Mouse (Mus musculus) cortical plate, adult 2 months (tissue): ENCODE data around the gene Gli3. TPM values are rescaled to one million over a fixed set of nuclear protein-coding genes. Genes with fewer than 3 reads are reported as not detected.

ENCODE experiments used
- H3K27ac ChIP-seq: fragments of 200-500 bp; 2 replicates; pipeline ENCODE4 v1.5.1; 2012; ENCODE audit warnings: low read length, control low read depth, inconsistent platforms; ENCODE audit not compliant: insufficient read depth
- H3K4me1 ChIP-seq: fragments of 200-500 bp; 2 replicates; pipeline ENCODE4 v1.6.1; 2011; ENCODE audit warnings: low read length; ENCODE audit not compliant: control insufficient read depth, insufficient read depth
- H3K4me3 ChIP-seq: fragments of 200-500 bp; 2 replicates; pipeline ENCODE4 v1.5.1; 2011; ENCODE audit warnings: mild to moderate bottlenecking, low read length, control low read depth; ENCODE audit not compliant: insufficient read depth
- CTCF ChIP-seq: fragments of 200-500 bp; IDR thresholded peaks from 2 replicates; pipeline ENCODE4 v1.5.1; 2011; ENCODE audit warnings: mild to moderate bottlenecking, control low read depth, low read length; ENCODE audit not compliant: insufficient read depth; ENCODE audit errors: extremely low read depth
- POLR2A ChIP-seq: fragments of 200-500 bp; IDR thresholded peaks from 2 replicates; pipeline ENCODE4 v1.6.1; 2011; ENCODE audit warnings: mild to moderate bottlenecking, low read length, control low read depth; ENCODE audit not compliant: insufficient read depth; ENCODE audit errors: extremely low read depth
- polyA plus RNA-seq: library from polyadenylated mRNA; depleted of rRNA; stranded (reverse); fragments of >200 nt; gene quantifications from 2 replicates; pipeline ENCODE4 v1.2.3, GENCODE M21; 2012

Gli3 gene
- polyA plus RNA-seq, 1 experiment, result 3.9 TPM

DNA sequence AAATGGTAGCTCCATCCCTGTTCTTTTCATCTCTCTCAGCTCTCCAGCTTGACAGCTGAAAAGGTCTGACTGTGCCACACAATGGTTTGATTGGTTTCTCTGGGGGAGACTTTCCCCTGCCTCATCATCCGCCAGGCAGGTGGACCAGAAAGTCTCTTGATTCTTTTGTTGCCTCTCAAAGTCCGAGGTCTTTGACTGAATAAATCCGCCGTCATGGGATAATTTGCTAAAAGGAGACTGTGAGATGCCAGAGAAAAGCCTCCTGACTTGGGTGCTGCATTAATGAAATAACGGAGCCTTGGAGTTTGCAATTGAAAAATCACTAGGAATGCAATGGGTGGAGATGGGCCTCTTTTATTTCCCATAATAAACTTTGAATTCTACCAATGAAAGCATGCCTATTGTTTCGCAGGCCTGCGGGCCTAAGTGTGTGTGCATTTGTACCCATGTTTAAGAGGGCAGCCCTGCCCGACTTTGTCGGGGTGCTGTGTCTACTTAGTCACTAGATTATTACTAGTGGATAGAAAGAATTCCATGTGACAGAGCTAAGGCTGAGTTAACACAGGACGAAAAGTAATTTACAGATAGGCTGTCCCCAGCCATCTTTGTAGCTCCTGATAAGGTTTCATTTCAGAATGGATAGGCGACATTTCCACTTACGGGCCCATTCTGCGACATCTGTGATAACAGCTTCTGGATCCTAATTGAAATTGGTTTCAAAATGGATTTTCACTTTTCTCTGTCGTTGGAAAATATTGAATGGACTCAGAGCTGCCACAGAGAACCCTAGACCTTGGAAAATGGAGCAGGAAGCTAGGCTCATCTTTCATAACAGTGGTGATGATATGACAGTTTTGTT lies 23.2 kb downstream of the Gli3 start:
- no peak for TF ChIP-seq CTCF
- no peak for TF ChIP-seq POLR2A
- no peak overlapping the region for H3K4me3 ChIP-seq
- no peak overlapping the region for H3K27ac ChIP-seq

DNA sequence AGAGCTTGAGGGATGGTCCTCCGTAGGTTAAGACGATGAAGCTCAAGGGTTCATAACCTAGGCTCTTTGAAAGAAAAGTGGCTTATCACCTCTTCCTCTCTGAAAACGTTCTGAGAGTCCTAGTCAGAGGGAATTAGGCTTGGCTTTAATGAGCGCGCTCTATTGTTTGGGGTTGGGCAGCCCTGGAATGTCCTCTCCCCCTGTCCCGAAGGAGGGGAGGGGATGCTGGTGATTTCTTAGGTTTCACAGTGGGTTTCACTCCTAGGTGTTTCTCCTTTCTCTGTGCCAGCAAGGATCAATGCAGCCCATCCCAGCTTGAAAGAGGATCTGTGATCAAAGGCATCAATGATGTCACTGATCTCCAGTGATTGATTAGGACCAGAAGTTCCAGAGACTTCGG lies 24.3 kb downstream of the Gli3 start:
- Histone ChIP-seq H3K4me3 (no peak overlapping the region), H3K27ac (no peak overlapping the region), H3K4me1 (no peaks in the 10 kb centered on the region)
- no peak for TF ChIP-seq CTCF

More for the DNA sequence above, 23.2 kb downstream of the Gli3 start:
- no peaks in the 10 kb centered on the region for H3K4me1 ChIP-seq

DNA sequence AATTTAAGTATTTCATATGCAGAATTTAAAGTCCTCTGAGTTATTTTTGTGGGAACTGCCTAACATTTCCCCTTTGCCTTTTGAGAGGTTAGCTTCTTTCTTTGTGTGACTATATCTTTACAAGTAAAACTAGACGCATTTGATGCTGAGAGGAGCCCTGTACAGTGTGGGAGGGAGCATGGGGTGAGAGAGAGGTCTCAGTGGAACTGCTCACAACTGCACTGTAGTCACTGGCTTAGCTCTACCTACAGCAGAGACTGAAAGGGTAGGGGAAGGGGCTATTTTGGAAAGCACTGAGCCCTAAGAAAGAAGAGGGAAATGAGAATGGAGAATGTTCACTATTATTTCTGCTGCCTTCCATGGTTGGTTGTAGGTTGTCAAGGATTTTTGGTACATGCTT lies 25.0 kb downstream of the Gli3 start:
- TF ChIP-seq CTCF, result no peak
- no peak for TF ChIP-seq POLR2A
- no peak overlapping the region for H3K4me3 ChIP-seq
- H3K4me1 ChIP-seq, result no peaks in the 10 kb centered on the region
- H3K27ac ChIP-seq, result no peak overlapping the region

DNA sequence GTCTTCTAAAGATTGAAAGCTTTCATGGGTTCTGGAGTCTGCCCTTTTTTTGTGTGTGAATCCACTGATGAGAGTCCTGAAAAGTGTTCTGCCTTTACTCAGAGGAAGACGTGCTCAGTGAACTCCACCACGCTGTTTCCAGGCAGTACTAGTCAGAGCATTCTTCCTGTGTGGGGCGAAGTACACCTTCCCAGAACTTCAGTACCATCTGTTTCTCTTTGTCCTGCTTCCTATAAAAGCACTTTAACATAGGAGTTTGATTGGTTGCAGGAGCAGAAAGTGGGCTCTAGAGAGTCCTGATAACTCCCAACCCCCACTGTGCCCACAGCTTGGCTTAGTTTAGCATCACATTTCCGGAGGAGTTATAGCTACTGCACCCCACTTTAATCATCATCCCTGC lies 32.8 kb downstream of the Gli3 start:
- no peaks in the 10 kb centered on the region for H3K4me1 ChIP-seq
- no peak for TF ChIP-seq POLR2A
- no peak for TF ChIP-seq CTCF
- no peak overlapping the region for H3K4me3 ChIP-seq
- no peak overlapping the region for H3K27ac ChIP-seq

DNA sequence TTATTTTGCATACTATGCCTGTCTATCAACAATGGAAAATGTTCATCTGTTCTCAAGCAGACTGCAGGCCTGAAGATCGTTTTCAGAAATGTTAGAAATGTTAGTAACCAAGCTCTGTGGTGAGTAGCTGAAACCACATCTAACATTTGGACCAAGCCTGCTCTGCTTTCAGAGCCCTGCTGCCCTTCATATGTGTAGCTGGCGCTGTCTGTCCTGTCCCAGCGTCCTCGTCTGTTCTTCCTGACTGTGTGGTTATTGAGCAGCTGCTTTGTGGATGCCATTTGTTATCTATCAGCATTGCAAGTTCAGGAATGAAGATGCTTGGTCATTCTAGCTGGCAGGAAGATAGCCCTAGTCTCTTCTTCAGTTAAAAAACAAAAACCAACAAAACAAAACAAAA lies 35.3 kb downstream of the Gli3 start:
- Histone ChIP-seq H3K27ac (no peak overlapping the region), H3K4me1 (no peaks in the 10 kb centered on the region), H3K4me3 (no peak overlapping the region)
- no peak for TF ChIP-seq CTCF
- no peak for TF ChIP-seq POLR2A

DNA sequence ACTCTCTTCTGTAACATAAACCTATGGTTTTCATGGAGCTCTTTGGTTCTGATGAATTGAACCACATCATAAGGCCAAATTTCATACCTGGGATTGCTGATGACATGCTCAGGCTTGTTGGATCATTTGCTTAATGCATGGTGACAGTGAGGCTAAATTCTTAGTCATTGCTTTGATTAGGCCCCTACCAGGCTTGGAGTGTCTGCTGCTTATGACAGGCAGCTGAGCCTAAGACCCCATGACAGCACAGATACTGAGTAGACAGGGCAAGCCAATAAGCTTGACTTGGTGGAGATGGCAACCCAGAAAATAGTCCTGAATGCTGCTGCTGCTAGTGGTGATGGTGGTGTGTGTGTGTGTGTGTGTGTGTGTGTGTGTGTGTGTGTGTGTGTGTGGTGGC lies 47.9 kb downstream of the Gli3 start:
- Histone ChIP-seq H3K4me1 (no peaks in the 10 kb centered on the region), H3K4me3 (no peak overlapping the region), H3K27ac (no peak overlapping the region)
- TF ChIP-seq POLR2A (no peak), CTCF (no peak)

DNA sequence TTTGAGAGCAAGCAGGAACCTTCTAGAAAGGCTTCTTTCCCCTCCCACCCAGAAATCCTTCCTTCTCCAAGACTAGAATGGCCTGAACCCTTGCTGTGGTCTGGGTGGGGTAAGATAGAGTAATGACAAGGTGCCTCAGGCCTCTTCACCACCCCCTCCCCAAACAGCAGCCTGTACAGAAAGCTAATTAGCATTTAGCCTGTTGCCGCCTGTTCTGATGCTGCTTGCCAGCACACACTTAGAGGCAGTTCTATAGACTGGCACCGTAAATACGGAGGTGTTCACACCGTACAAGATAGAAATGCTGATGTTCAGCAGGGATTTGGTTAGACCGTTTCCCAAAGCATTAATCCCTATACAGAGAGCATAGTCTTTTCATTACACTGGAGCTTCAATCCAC lies 50.1 kb downstream of the Gli3 start:
- H3K27ac ChIP-seq, result no peak overlapping the region
- no peak for TF ChIP-seq POLR2A
- no peak for TF ChIP-seq CTCF
- no peaks in the 10 kb centered on the region for H3K4me1 ChIP-seq
- H3K4me3 ChIP-seq, result no peak overlapping the region

DNA sequence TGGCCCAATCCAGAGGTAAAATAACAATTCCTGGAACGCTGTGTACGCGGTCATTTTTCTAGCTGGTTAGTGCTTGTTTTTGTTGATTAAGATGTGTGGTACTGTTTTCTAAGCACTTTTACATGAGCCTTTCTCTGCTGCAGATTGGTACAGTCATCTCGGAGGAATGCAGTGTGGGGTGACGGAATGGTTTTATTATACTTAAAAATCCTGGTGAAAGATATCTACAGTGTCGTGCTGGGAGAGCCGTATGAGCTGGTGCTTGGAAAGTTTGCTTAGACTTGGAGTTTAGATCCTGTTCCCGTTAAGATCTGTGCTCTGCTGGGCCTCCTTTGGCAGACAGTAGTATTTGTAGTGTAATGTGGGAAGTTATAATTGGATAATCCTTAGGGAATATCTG lies 51.0 kb downstream of the Gli3 start:
- no peak overlapping the region for H3K27ac ChIP-seq
- TF ChIP-seq POLR2A (no peak), CTCF (no peak)
- no peak overlapping the region for H3K4me3 ChIP-seq
- H3K4me1 ChIP-seq, result no peaks in the 10 kb centered on the region

DNA sequence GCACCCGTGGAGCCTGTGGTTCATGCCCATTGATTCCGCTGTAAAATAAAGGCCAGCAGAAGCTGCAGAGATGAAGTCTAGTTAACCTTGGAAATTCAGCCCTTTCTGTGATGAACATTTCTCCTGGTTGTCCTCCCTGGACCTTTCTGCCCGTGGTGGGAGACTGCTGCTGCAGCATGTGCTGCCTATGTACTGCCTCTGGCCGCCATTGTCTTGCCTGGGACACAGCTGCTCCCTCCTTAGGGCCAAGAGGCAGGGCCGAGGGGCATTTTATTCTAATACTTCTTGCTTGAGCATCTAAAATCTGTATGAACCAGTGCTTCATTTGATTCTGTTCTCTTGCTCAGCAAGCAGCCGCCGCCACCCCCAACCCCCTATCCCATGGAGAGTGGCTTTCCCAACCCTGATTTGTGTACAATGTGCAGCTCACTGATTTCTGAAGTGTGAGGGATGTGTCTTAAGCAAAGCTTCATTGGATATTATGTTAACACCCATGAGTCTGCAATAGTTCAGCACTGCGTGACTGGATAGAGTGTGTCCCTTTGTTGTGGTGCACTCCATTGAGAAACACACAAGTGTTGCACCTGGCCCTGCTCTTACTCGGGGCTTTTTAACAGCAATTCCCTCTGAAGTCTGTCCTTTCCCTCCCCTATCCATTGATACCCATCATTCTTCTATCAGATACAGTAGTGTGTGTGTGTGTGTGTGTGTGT lies 54.2 kb downstream of the Gli3 start:
- TF ChIP-seq POLR2A, result no peak
- no peak for TF ChIP-seq CTCF
- H3K27ac ChIP-seq, result no peak overlapping the region
- H3K4me1 ChIP-seq, result no peaks in the 10 kb centered on the region
- no peak overlapping the region for H3K4me3 ChIP-seq

DNA sequence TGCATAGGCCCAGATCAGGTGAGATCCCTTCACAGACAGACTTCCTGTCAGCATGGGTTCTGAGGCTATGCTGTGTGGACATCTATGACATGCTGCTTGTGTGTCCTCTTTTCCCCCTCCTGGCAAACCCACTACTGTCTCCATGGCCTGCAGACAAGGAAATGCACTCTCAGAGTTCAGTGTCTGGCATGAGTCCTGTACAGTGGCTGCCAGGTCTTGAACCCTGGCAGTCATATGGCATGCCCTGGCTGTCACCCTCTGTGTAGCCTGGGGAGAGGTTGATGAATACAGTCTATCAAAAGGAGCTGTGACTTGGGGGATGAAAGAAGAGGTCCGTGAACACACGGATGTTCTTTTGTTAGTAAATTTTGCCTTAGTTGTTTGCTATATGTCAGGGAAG lies 57.3 kb downstream of the Gli3 start:
- H3K27ac ChIP-seq, result no peak overlapping the region
- TF ChIP-seq CTCF (no peak), POLR2A (no peak)
- no peak overlapping the region for H3K4me3 ChIP-seq
- no peaks in the 10 kb centered on the region; the same call in 1 of the 2 replicates for H3K4me1 ChIP-seq
